Mouse (Mus musculus) forebrain, embryonic 12.5 days (tissue): ENCODE data around the gene Wbp1l. TPM values are rescaled to one million over a fixed set of nuclear protein-coding genes. Genes with fewer than 3 reads are reported as not detected.

Experiments used
- ATAC-seq: fragments of 200-750 bp; cut with Nextera tagmentation; 2 replicates; pipeline ENCODE4 v1.8.0; 2017; ENCODE audit warnings: moderate TSS enrichment; ENCODE audit not compliant: low FRiP score
- H3K27ac ChIP-seq: fragments of 300-500 bp; sonication (generic); 2 replicates; pipeline ENCODE4 v1.5.1; 2016; ENCODE audit warnings: mild to moderate bottlenecking
- H3K27me3 ChIP-seq: fragments of 300-500 bp; sonication (generic); 2 replicates; pipeline ENCODE4 v1.6.1; 2016; ENCODE audit warnings: mild to moderate bottlenecking
- H3K36me3 ChIP-seq: fragments of 300-500 bp; sonication (generic); replicated peaks from 2 replicates; pipeline ENCODE4 v1.6.1; 2016; ENCODE audit warnings: mild to moderate bottlenecking
- H3K4me1 ChIP-seq: fragments of 300-500 bp; sonication (generic); 2 replicates; pipeline ENCODE4 v1.6.1; 2016
- H3K4me2 ChIP-seq: fragments of 300-500 bp; sonication (generic); 2 replicates; pipeline ENCODE4 v1.6.1; 2016; ENCODE audit warnings: mild to moderate bottlenecking, moderate library complexity
- H3K4me3 ChIP-seq: fragments of 300-500 bp; sonication (generic); replicated peaks from 2 replicates; pipeline ENCODE4 v1.5.1; 2016; ENCODE audit warnings: mild to moderate bottlenecking
- H3K9ac ChIP-seq: fragments of 300-500 bp; sonication (generic); 2 replicates; pipeline ENCODE4 v1.6.1; 2016; ENCODE audit warnings: mild to moderate bottlenecking
- H3K9me3 ChIP-seq: fragments of 300-500 bp; sonication (generic); 2 replicates; pipeline ENCODE4 v1.6.1; 2016
- WGBS: fragments of 180-500 bp; shearing (Covaris S2); methylation state at CpG from one replicate; pipeline ENCODE4 v1.1.7; 2016; 5-methylcytosine and 5-hydroxymethylcytosine counted together
- polyA plus RNA-seq: library from polyadenylated mRNA; unstranded; fragments of >200 nt; fragmentation: Nextera tagmentation; extraction: Ambion mirVana; gene quantifications from 2 replicates; pipeline ENCODE4 v1.2.1, GENCODE M21; 2016

The Wbp1l gene
- polyA plus RNA-seq, 1 experiment from 2014 or later, result 43.2 TPM

GRCm38 (mm10) chr19:46699011-46699481, 100.2 kb downstream of the Wbp1l start:
- Histone ChIP-seq H3K27me3 (0 out of 2 replicates have a peak, but pooled peaks cover 3% of the 10 kb centered on the region), H3K4me2 (no peak overlapping the region), H3K27ac (no peak overlapping the region), H3K4me1 (no peaks in the 10 kb centered on the region), H3K9ac (no peak overlapping the region), H3K9me3 (no peaks in the 10 kb centered on the region), H3K36me3 (peaks cover 4% of the 10 kb centered on the region; the same call in 1 of the 2 replicates), H3K4me3 (no peak overlapping the region)
- 81% methylated on average over 10 of the region's 10 CpGs for WGBS
- ATAC-seq, result no peak

- 0 out of 2 replicates have a peak, but pooled peaks cover 3% of the 10 kb centered on the region for H3K27me3 ChIP-seq
- H3K27ac ChIP-seq, result no peak overlapping the region
- WGBS, result 91% methylated on average over 9 of the region's 9 CpGs
- no peaks in the 10 kb centered on the region for H3K4me1 ChIP-seq
- no peaks in the 10 kb centered on the region for H3K9me3 ChIP-seq
- no peak for ATAC-seq
- no peak overlapping the region for H3K9ac ChIP-seq
- H3K4me3 ChIP-seq, result no peak overlapping the region
- 0 out of 2 replicates have a peak, but pooled peaks cover 4% of the 10 kb centered on the region for H3K36me3 ChIP-seq
- H3K4me2 ChIP-seq, result no peak overlapping the region
Observed at GRCm38 (mm10) chr19:46701156-46701555, 102.3 kb downstream of the Wbp1l start.

- 67% methylated on average over 7 of the region's 7 CpGs for WGBS
- H3K4me1 ChIP-seq, result peaks cover 13% of the 10 kb centered on the region
- H3K9me3 ChIP-seq, result no peaks in the 10 kb centered on the region
- H3K27ac ChIP-seq, result no peak overlapping the region
- no peak for ATAC-seq
- H3K4me2 ChIP-seq, result no peak overlapping the region
- no peak overlapping the region for H3K9ac ChIP-seq
- H3K27me3 ChIP-seq, result no peaks in the 10 kb centered on the region
- 0 out of 2 replicates have a peak, but pooled peaks cover 4% of the 10 kb centered on the region for H3K36me3 ChIP-seq
- H3K4me3 ChIP-seq, result no peak overlapping the region
Observed at GRCm38 (mm10) chr19:46705779-46706495, 107.1 kb downstream of the Wbp1l start.

- H3K4me3 ChIP-seq, result peak overlapping the region; percentile 46; the same call in 1 of the 2 replicates
- peak overlapping the region; percentile 70 for H3K4me2 ChIP-seq
Observed at GRCm38 (mm10) chr19:46706540-46707295, 107.8 kb downstream of the Wbp1l start.

More at GRCm38 (mm10) chr19:46706540-46707295, 107.8 kb downstream of the Wbp1l start:
- no peaks in the 10 kb centered on the region for H3K27me3 ChIP-seq
- no peaks in the 10 kb centered on the region for H3K9me3 ChIP-seq
- H3K9ac ChIP-seq, result peak overlapping the region; percentile 53; the same call in 1 of the 2 replicates
- no peak overlapping the region for H3K27ac ChIP-seq
- WGBS, result 78% methylated on average over 9 of the region's 9 CpGs
- ATAC-seq, result no peak
- H3K4me1 ChIP-seq, result peaks cover 13% of the 10 kb centered on the region
- 0 out of 2 replicates have a peak, but pooled peaks cover 4% of the 10 kb centered on the region for H3K36me3 ChIP-seq

Other genes with a start within 250 kb of the Wbp1l start
- gene 2310034G01Rik, start 248.8 kb upstream of the Wbp1l start, polyA plus RNA-seq, result 1.4 and 1.8 TPM in 2 replicates
- gene Actr1a, start 203.3 kb upstream of the Wbp1l start, polyA plus RNA-seq, result 241 and 254 TPM in 2 replicates
- gene Sufu, start 202.2 kb upstream of the Wbp1l start, polyA plus RNA-seq, result 38.7 and 44.1 TPM in 2 replicates
- 33.9 and 35.1 TPM in 2 replicates for gene Trim8, start 97.4 kb upstream of the Wbp1l start, polyA plus RNA-seq
- 216 and 224 TPM in 2 replicates for gene Arl3, start 25.9 kb upstream of the Wbp1l start, polyA plus RNA-seq
- 12.2 and 14.6 TPM in 2 replicates for gene Sfxn2, start 25.7 kb upstream of the Wbp1l start, polyA plus RNA-seq
- not detected in 2 replicates for gene Cyp17a1, start 74.1 kb downstream of the Wbp1l start, polyA plus RNA-seq
- gene Borcs7, start 90.8 kb downstream of the Wbp1l start, polyA plus RNA-seq, result 14.6 and 14.8 TPM in 2 replicates
- gene As3mt, start 108.4 kb downstream of the Wbp1l start, polyA plus RNA-seq, result 17.7 and 20.8 TPM in 2 replicates
- gene Cnnm2, start 162.5 kb downstream of the Wbp1l start, polyA plus RNA-seq, result 3.6 and 3.9 TPM in 2 replicates